Mouse (Mus musculus): Measurements from ENCODE around the gene Sh3bgrl2.

The Sh3bgrl2 gene

GRCm38 (mm10) chr9:83560670-83561069, 12.5 kb downstream of the Sh3bgrl2 start:
- no peak for DNase-seq (ENCODE audit: low spot score in 2 of 2)

- DNase-seq (ENCODE audit: low spot score in 2 of 2) = no peak
Measured at GRCm38 (mm10) chr9:83562889-83563288, 14.8 kb downstream of the Sh3bgrl2 start.

GRCm38 (mm10) chr9:83563808-83564549, 15.9 kb downstream of the Sh3bgrl2 start:
- DNase-seq (ENCODE audit: low spot score in 2 of 2) = no peak

DNA sequence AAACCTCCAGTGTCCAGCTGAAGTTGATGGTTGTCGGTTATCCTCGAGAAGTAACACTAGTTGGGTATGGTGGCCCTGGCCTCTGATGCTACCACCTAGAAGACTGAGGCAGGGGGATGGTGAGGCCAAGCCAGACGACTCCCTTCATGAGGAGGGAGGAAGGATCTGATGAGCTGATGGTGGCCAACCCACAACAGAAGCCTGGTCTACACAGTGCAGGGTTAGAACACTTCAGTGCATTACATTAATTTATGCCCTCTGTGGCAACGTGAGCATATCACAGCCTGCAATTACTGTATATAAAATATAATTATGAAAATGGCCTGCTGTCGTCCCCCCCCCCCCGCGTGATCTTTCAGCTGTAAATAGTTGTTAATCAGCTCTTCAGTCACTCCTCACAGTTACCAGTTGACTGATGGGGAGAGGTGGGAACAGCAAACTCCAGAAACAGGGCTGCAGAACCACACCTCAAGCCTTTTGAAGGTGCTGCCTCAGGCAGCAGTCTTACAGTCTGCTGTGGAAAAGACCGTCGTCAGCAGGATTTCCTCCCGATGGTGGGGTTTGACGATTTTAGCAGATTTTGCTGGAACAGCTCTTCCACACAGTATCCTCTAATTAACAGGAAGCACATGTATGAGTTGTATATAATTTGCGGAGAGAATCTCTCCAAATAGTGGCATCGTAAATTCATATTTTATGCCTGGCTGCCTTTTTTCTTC, 17.0 kb downstream of the Sh3bgrl2 start:
- no peak for DNase-seq (ENCODE audit: low spot score in 2 of 2)

- no peak for DNase-seq (ENCODE audit: low spot score in 2 of 2)
Measured at GRCm38 (mm10) chr9:83566141-83566540, 18.0 kb downstream of the Sh3bgrl2 start.

DNA sequence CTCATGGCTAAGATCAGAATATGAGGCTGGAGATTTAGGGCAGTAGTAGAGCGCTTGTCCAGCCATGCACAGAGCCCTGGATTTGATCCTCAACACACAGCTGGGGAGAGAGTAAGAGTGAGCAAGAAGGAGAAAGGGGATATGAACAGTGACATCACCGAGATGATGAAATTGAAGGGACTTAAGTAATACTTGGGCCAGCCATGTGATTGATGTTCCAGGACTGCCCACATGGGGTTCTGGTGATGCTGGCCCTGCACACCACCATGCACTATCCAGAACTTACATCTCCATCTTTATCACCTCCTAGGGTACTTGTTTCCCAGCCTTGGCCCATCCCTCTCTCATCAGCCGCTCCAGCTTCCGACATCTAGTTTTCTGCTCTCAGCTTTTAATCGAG, 20.0 kb downstream of the Sh3bgrl2 start:
- no peak for DNase-seq (ENCODE audit: low spot score in 2 of 2)

DNA sequence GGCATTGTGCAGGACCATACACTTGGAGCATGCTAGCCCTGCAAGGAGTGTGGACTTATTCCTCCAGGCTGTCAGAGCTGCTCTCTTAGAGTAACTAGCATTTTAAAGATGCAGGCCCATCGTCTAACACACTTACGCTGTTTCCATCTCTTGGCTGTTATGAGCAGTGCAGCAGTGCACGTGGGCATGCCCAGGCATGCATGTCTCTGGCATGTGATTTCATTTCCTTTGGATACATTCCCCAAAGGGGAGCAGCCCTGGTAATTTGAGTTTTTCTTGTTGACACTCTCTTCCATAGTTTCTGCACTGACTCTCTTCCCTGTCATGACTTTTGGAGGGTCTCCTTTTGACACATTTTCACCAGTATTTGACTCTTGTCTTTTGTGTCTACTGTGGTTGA, 20.8 kb downstream of the Sh3bgrl2 start:
- no peak for DNase-seq (ENCODE audit: low spot score in 2 of 2)

- no peak for DNase-seq (ENCODE audit: low spot score in 2 of 2)
Measured at GRCm38 (mm10) chr9:83569898-83570297, 21.8 kb downstream of the Sh3bgrl2 start.

- no peak for DNase-seq (ENCODE audit: low spot score in 2 of 2)
Measured at GRCm38 (mm10) chr9:83571315-83571714, 23.2 kb downstream of the Sh3bgrl2 start.

DNA sequence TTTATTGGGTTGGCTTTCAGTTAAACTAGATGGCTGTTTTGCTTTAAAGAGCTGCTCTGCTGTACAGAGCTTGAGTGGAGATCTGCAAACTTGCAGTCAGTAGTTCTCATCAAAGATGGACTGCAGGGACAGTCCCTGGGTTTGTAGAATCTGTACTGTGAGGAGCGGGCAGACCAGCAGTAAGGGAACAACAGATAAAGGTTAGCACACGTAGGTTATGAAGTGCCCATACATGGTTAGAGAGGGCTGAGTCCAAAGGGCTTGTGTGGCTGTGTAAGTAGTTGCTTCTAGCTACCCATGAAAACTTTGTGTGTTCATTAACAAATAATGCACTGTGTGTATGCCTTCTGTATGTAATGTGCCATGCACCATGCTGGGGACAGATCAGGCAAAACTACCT, 24.2 kb downstream of the Sh3bgrl2 start:
- DNase-seq (ENCODE audit: low spot score in 2 of 2) = no peak

- DNase-seq (ENCODE audit: low spot score in 2 of 2) = no peak
Measured at GRCm38 (mm10) chr9:83572870-83573269, 24.7 kb downstream of the Sh3bgrl2 start.

- no peak for DNase-seq (ENCODE audit: low spot score in 2 of 2)
Measured at GRCm38 (mm10) chr9:83573588-83573987, 25.5 kb downstream of the Sh3bgrl2 start.

DNA sequence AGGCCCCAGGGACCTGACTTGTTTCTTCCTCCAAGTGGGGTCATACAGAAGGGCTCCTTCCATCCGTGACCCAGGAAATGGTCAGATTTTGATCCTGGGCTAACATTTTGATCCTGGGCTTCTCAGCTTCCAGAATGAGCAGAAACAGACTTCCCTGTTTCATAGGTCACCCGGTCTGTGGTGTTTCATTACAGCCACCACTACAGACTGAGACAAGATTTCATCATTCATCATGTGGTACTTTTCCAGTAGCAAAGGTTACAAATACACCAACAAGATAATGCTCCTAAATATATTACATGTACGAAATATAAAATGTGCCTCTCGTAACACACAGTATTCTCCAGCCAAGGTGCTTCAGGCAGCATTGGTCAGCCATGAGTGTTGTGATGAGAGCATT, 27.3 kb downstream of the Sh3bgrl2 start:
- DNase-seq (ENCODE audit: low spot score in 2 of 2) = no peak

- no peak for DNase-seq (ENCODE audit: low spot score in 2 of 2)
Measured at GRCm38 (mm10) chr9:83576018-83576688, 28.0 kb downstream of the Sh3bgrl2 start.

- DNase-seq (ENCODE audit: low spot score in 2 of 2) = no peak
Measured at GRCm38 (mm10) chr9:83576689-83577057, 28.5 kb downstream of the Sh3bgrl2 start.

DNA sequence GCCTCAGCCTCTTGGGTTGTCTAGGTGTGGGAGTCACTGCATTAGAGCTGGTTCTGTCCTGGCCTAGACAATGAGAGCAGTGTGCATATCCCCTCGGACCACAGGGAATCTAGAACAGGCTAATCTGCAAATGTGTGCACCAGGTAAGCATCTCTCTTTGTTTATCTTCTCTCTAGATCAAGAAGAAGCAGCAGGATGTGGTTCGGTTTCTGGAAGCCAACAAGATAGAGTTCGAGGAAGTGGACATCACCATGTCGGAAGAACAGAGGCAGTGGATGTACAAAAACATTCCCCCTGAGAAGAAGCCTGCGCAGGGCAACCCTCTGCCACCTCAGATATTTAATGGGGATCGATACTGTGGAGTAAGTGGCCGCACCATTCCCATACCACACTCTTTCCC, 29.1 kb downstream of the Sh3bgrl2 start:
- no peak for DNase-seq (ENCODE audit: low spot score in 2 of 2)

DNA sequence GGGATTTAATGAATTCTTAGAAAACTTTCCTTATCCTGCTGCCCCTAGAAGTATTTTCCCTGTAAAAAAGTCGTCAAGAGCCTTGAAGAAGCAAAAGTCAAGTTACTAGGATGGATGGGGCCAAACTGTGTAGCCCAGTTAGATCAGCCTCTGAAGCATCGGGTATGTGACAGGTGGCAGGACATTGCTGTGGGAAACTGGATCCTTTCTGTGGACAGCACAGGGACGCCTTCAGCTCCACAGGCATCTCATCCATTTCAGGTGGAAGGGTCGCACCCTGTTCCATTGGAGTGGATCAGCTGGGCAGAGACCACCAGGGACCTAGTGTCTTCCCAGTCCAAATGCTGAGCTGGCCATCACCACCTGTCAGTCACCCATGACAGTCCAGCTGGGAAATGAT, 30.9 kb downstream of the Sh3bgrl2 start:
- no peak for DNase-seq (ENCODE audit: low spot score in 2 of 2)

DNA sequence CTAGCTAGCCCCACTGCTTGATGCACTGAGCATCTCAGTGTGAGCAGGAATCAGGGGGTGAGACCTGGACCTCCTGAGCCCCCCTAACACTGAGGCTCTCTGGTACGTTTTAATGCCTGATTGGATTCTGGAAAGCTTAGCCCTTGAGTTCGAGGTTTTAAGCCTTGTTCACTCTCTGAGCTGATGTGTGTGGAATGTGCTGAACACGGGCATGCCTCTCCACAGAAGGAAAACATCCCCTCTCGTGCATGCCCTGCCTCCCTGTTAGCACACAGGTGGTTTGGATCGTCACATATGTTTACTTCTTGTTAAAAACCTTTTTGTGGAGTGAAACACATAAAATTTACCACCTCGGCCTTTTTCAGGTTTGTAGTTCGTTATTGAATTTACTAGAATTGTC, 34.6 kb downstream of the Sh3bgrl2 start:
- no peak for DNase-seq (ENCODE audit: low spot score in 2 of 2)

GRCm38 (mm10) chr9:83586316-83587050, 38.4 kb downstream of the Sh3bgrl2 start:
- peak in 1 of 2 experiments; percentile 32 for DNase-seq (ENCODE audit: low spot score in 2 of 2)

- DNase-seq (ENCODE audit: low spot score in 2 of 2) = no peak
Measured at GRCm38 (mm10) chr9:83587116-83587515, 39.0 kb downstream of the Sh3bgrl2 start.

DNA sequence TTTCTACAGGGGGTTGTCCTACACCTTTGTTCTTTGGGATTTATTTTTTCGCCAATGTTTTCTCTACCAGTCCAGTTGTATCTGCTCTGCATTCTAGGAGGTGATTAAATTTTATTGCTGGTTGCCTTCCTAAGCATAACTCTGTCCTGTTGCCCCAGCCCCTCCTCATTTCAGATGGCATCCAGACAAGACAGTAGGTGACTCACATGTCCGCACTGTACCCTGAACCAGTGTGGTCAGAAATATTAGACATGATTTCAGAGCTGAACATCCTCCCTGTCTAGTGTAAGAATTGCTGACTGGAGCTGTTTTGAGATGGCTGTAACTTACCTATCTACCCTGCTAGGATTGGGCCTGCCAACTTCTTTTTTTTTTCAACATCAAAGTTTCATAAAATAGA, 40.9 kb downstream of the Sh3bgrl2 start:
- DNase-seq (ENCODE audit: low spot score in 2 of 2) = no peak
